ENCODE assay signal across 13 mouse cellular contexts in genomic region chr8:88206016-88206415, GRCm38 (mm10).
"Had no signal": no experiment of that assay in that cellular context is flagged by ENCODE, and none has a peak within 500 bp of the region (broad histone marks: within the 10 kb centered on the region; RNA-seq: fewer than 3 reads in every experiment).

No protein-coding gene starts in this region.

- DNase-seq: gastrocnemius, postnatal 14 days; gastrocnemius, postnatal 36 days; heart, adult 18-20 months; heart, postnatal 14 days; heart, postnatal 4 days; kidney, adult 18-20 months; kidney, adult 8-10 months; kidney, postnatal 10 days; kidney, postnatal 25 days; kidney, postnatal 4 days; layer of hippocampus, adult 9-11 months; layer of hippocampus, postnatal 36 days; left cerebral cortex, postnatal 4 days had no signal
